Mouse (Mus musculus) gastrocnemius, postnatal 10 days (tissue): Measurements from ENCODE around the gene Haspin. TPM values are rescaled to one million over a fixed set of nuclear protein-coding genes. Genes with fewer than 3 reads are reported as not detected.

Experiments
- DNase-seq: peaks from one replicate; pipeline ENCODE4 v3.0.0; 2021; ENCODE audit warnings: mixed read lengths
- long read RNA-seq, 2 experiments: library from polyadenylated mRNA; stranded (forward); transcript quantifications; one replicate each; pipeline ENCODE4 v2.0.0; 2021
- total RNA-seq, 2 experiments: library from RNA; stranded (reverse); gene quantifications; 2 replicates each; pipeline ENCODE4 v1.2.3; 2021

The Haspin gene
- 1 to 10 TPM; 1.7 to 2.0 TPM for total RNA-seq
- long read RNA-seq, experiment 1, partial matches to known transcripts: 0 of 3 reads
- long read RNA-seq, experiment 1, other reads (novel, unspliced or antisense): 0 of 3 reads
- long read RNA-seq, experiment 2, partial matches to known transcripts: 0 of 3 reads
- long read RNA-seq, experiment 2, other reads (novel, unspliced or antisense): 0 of 3 reads

- DNase-seq: peak; percentile 94
Measured at GRCm38 (mm10) chr11:73137591-73138501, at the start of gene Haspin. Gene Haspin (minus strand): TSS chr11:73138294.

- DNase-seq: no peak
Measured at GRCm38 (mm10) chr11:73187231-73187630, 49.1 kb upstream of the Haspin start.

- no peak for DNase-seq
Measured at GRCm38 (mm10) chr11:73185872-73186615, 48.0 kb upstream of the Haspin start.

- no peak for DNase-seq
Measured at GRCm38 (mm10) chr11:73177895-73178294, 39.8 kb upstream of the Haspin start.

- peak; percentile 83 for DNase-seq
Measured at GRCm38 (mm10) chr11:73177509-73177875, 39.4 kb upstream of the Haspin start.

- DNase-seq: peak; percentile 97
Measured at GRCm38 (mm10) chr11:73176608-73177508, 38.8 kb upstream of the Haspin start, which contains the start of the genes Emc6 and Tax1bp3. Gene Emc6 (minus strand): TSS chr11:73177037. Gene Tax1bp3 (plus strand): TSS chr11:73177083.

- DNase-seq: no peak
Measured at GRCm38 (mm10) chr11:73176186-73176585, 38.1 kb upstream of the Haspin start.

- DNase-seq: no peak
Measured at GRCm38 (mm10) chr11:73175612-73176011, 37.5 kb upstream of the Haspin start.

- DNase-seq: peak; percentile 31
Measured at GRCm38 (mm10) chr11:73172186-73172585, 34.1 kb upstream of the Haspin start.

- DNase-seq: peak; percentile 71
Measured at GRCm38 (mm10) chr11:73169231-73169630, 31.1 kb upstream of the Haspin start.

- no peak for DNase-seq
Measured at GRCm38 (mm10) chr11:73168576-73168975, 30.5 kb upstream of the Haspin start.

GRCm38 (mm10) chr11:73168071-73168470 lies 30.0 kb upstream of the Haspin start:
- no peak for DNase-seq

- DNase-seq: no peak
Measured at GRCm38 (mm10) chr11:73162284-73162683, 24.2 kb upstream of the Haspin start.

- DNase-seq: no peak
Measured at GRCm38 (mm10) chr11:73161616-73162015, 23.5 kb upstream of the Haspin start.

GRCm38 (mm10) chr11:73160811-73161200 lies 22.7 kb upstream of the Haspin start:
- DNase-seq: peak; percentile 47

GRCm38 (mm10) chr11:73159957-73160810 lies 22.1 kb upstream of the Haspin start, which contains the start of gene P2rx5:
Gene P2rx5 (plus strand): TSS chr11:73160421.
- peak; percentile 74 for DNase-seq

GRCm38 (mm10) chr11:73155071-73155470 lies 17.0 kb upstream of the Haspin start:
- no peak for DNase-seq

GRCm38 (mm10) chr11:73148209-73148608 lies 10.1 kb upstream of the Haspin start:
- no peak for DNase-seq

- DNase-seq: no peak
Measured at GRCm38 (mm10) chr11:73146975-73147365, 8.9 kb upstream of the Haspin start.
